Mouse (Mus musculus) frontal cortex, postnatal 10 days (tissue): ENCODE data around the gene Pogz.
"Not testable (repeated sequence)": the region's sequence is repeated elsewhere in the genome, so short reads cannot be mapped to it uniquely, and the experiment has no call there.

ENCODE experiments used
- DNase-seq, 2 experiments: peaks; one replicate each; pipeline ENCODE4 v3.0.0; 2022; ENCODE audit warnings: low spot score in 2 of 2, mixed read lengths in 1 of 2

Gene Pogz

DNA sequence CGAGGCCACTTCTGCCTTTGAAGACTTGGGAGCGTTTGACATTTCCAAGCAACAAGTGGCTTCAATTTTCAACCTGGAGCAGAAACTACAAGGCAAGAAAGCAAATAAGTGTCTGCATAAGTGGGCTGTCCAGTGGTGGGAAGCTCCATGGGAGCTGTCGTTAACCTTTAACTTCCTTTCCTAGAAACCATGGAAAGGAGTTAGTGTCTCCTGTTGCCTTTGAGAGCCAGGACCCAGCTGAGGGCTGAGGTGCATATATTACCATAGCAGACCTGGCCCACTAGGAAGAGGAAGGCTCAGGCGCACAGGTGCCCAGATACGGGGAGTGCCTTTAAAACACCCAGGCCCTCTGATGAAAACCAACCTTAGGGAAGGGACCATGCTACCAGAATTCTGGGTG lies 4.7 kb upstream of the Pogz start:
- no peak for DNase-seq

DNA sequence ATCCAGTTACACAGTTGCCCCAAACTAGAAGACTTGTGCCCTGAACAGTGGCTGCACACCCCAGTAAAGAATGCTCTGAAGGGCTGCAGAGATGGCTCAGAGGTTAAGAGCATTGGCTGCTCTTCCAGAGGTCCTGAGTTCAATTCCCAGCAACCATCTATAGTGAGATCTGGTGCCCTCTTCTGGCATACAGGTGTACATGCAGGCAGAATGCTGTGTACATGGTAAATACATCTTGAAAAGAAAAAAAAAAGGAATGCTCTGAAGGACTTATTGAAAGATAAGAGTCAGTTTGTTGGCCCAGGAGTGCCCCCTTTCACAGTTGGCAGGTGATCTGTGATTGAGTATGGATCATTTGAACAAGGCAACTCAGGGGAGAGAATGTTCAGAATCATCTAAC lies 4.0 kb upstream of the Pogz start:
- no peak for DNase-seq

DNA sequence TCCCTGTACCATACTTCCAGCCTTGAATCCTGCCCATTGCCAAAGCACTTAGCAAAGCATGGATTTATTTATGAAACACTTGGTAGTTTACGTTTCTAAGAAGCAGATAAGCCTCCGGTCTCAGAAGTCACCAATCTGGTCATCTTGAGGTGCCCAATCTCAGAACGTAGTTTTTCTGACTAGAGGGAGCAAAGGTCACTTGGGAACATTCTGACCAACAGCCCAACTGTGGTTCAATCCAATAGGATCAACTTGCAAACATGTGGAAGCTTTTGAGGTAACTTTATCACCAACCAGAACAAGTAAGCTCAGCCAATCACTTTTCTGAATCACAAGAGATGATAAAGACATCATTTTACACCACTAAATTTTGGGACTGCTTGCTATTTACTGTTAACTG lies 2.0 kb upstream of the Pogz start:
- no peak for DNase-seq

DNA sequence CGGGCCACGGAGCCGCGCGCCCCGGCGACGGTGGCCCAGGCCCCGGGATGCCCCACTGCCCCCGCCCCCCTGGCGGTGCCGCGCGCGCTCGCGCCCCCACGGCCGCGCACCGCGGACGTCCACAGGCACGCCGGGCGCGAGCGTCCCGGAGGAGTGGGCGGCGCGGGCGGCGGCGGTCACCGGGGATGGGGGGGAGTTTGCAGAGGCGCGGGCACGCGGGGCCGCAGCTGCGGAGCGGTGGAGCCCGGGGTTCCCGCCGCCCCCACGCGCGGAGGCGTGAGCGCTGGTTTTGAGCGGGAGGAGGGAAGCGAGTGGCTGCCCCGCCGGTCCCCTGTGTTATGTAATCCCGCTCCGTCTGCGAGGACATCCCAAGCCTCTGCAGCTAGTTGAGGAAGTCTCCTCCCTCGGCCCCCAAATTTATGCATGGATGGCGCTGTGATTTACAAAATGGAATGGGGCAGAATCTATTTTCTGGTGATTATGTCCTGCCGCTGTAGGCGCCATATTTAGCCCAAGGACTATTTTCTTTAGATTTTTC lies 661 bp downstream of the Pogz start:
- peak; percentile 85 to 88 for DNase-seq

DNA sequence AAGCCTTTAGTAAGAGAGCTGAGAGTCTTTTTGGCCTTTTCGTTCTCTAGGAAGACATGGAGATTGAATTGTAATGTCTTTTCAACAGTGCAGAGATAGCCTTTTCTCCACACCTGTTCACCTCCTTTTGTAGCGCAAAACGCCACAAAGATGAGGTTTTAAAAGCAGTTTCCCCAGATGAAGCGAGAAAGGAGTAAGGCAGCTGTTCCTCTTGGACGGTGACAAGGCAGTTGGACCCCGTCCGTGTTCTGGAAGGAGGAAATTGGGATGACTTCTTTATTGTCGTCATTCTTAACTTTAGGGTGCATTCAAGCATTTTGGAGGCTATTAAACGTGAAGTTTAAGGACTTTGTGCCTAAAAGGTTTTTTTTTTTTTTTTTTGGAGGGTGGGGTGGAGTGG lies 1.3 kb downstream of the Pogz start:
- DNase-seq: no peak

DNA sequence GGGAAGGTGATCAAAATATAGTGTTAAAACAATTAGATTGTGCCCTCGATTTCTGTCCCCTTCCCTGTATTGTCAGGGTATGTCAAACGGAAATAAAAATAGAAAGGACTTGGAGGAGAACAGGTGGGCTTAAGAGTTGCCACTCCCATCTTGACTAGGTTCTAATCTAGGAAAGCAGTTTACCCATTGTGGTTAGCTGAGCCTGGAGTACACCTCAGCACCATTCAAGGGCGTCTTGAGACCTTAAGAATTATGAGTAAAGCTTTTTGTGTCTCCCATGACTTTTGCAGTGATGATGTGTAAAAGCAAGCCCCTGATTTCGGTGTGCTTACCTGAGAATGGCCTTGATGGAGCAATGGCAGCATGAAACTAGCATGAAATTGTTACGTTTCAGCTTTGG lies 1.7 kb downstream of the Pogz start:
- no peak for DNase-seq

DNA sequence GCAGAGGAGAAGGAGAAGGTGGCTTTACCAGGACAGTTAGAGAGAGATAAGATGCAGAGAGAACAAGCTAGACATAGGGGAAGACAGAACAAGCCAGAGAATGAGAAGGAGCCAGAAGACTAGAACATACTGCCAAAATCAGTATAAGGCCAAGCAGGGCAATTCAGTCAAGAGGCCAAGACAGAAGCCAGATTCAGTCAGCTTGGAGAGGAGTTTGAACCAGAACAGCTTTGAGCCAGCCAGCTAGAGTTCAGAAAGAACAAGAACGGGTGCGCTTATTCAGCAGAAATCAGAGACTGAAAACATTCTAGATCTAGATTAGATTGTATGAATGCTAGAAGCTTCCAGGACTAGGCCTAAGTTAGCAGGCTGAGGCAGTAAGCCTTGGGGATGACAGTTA lies 10.0 kb downstream of the Pogz start:
- DNase-seq: no peak

DNA sequence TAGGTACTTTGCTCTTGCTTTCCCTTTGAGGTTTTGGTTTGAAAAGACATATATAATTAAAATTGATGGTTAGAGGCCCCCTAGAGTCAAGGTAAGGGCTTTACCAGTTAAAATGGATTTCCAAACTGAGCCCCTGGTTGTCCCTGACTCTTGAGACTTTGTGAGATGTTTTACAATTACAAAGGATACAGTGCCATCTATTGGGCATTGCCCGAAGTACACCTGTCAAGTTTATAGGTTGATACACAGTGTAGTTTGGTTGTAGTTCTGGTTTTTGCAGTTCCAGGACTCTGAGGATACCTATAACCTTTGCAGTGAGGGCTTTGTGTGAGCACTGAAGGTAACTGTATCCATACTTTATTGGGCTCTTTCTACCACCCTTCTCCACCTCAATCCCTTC lies 12.0 kb downstream of the Pogz start:
- DNase-seq: peak in 1 of 2 experiments; percentile 54

DNA sequence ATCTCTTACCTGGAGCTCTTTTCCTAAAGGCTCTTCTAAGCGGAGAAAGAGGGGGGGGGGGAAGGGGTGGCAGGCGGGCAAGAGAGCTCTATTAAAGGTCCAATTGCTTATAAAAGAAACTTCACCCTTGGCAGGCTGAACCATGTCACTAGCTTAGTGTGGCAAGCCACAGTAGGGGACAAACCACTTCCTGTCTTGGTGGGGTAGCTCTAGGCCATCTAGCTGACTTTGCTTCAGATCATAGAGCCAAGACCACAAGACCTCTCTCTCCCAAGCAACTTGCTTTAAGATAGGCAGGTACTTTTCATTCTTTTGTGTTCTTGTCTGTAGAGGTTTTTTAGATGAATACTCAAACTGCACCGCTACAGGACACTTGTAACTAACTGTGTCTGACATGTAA lies 14.4 kb downstream of the Pogz start:
- DNase-seq: no peak

DNA sequence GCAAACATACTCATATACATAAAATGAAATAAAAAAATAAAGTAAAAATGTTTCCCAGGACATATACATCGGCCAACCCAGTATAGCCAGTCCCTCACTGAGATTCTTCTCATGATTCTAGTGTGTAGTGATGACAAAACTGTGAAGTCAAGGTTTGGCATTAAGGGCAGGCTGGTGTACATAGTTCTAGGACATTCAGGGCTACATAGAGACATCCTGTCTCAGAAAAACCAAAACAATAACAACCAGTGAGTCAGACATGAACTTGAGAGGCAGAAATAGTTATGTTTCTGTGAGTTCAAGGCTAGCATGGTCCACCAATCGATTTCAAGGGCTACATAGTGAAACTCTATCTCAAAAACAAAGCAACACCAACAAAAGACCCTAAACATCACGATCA lies 14.8 kb downstream of the Pogz start:
- DNase-seq: no peak

DNA sequence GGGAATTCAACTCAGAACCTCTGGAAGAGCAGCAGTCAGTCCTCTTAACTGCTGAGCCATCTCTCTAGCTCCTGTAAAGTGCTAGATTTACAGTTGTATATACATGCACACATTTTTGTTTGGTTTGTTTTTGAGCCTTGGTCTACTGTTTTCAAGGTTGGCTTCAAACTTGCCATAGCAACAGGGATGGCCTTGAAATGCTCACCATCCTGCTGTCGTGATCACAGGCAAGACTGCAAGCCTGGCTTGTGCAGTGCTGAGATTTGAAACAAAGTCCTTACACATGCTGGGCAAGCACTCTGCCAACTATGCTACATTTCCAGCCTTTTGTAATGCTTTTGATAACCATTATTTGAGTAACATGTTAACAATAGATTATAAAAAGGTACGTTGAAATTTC lies 22.1 kb downstream of the Pogz start:
- DNase-seq: no peak

DNA sequence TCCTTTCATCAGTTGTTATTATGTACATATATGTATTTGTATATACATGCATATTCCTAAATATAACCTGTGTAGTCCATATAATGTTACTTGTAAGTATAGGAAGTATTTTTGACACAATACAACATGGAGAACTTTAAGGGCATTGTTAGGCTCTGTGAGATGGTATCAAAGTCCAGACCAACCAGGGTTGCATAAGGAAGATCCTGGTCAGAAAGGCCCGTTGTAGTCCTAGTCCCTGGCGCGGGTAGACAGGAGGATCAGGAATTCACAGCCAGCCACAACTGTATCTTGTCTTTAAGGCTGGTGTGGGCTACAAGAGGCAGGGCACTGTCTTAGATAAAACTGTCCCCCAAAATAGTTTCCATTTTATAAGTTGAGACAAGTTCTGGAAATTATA lies 31.6 kb downstream of the Pogz start:
- DNase-seq: no peak

DNA sequence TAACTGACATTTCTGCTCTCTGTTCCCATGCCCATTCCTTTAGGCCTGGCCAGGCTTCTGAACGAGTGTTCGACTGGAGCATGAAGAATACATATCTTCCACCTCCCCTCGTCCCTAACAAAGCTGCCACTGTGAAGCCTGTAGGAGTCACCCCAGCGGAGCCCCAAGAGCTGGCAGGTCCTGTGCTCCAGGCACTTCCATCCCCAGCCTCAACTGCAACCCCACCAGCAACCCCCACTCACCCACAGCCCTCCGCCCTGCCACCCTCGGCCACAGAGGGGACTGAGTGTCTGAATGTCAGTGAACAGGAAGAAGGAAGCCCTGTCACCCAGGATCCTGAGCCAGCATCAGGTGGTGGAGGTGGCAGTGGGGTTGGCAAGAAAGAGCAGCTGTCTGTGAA lies 41.3 kb downstream of the Pogz start:
- no peak for DNase-seq

DNA sequence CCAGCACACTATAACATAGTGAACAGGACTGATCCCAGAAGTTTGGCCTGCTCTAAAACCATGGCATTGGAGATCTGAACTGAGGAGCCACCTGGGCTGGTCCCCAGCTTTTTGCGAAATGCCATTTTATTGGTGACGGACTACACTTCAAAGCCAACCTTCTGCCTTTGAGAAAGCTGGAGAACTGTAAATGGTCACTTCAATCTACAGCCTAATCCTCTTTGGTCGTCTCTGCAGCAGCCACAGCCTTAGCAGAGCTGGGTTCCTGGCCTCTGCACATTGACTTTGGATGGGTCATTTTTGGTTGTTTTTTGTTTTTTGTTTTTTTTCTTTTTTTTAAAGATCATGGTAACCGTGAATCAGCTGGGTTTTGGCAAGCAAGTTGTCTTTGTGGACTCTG lies 44.5 kb downstream of the Pogz start:
- DNase-seq: no peak

DNA sequence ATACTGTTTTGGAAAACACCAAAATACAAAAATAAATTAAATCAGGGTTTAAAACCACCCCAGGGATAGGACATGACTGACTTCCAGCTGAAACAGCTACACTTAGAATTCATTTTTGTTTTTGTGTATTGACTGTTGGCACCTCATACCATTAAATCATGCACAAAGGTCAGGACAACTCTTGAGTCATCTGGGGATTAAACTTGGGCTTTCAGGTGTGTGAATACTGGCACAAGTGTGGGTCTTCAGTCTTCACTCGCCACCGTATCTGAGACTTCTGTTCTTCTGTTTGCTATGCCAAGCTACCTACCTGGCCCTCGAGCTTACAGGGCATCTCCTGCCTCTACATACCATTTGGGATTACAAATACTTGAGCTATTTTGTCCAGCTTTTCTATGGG lies 45.2 kb downstream of the Pogz start:
- DNase-seq: no peak

DNA sequence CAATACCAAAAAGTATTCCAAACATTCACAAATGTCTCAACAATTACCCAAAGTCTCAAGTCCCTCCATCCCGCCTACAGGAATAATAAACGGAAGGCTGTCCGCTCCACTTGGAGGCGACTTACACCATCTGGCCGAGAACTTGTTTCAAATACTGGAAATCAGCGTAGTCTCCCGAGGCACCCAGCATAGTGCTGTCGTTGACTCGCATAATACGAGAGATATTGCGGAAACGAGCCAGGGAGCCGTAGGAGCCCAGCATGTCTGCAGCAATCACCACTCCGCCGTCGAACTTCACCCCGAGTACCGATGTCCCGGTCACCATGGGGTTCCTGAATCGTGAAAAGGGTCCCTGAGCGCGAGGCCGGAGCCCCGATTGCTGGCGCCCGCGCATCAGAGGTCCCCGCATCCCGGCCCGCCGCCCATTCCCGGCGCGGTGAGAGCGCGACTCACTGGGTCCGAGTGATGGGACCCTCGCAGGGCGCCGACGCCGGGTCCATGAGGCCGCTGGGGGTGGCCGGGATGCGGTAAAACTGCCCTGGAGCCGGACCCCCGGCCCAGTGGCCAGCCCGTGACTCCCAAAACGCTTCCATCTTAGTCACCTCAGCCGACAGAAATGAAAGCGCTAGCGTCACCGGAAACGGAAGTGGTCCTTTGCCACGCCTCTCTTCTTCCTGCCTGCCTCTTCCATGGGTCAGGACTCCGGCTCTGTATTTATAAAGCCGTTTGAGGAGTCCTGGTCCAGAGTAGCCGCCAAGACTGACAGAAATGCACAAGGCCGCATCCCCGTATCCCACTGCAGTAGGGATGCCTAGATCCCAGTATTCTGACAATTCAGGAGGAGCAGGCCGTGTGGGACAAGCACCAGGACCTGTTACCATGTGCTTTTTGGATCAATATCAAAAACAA lies 49.2 kb downstream of the Pogz start, which contains the start of gene Psmb4:
Gene Psmb4 (minus strand): TSS at position 646 of the 909 bp plus-strand sequence.
- peak; percentile 73 to 80 for DNase-seq

DNA sequence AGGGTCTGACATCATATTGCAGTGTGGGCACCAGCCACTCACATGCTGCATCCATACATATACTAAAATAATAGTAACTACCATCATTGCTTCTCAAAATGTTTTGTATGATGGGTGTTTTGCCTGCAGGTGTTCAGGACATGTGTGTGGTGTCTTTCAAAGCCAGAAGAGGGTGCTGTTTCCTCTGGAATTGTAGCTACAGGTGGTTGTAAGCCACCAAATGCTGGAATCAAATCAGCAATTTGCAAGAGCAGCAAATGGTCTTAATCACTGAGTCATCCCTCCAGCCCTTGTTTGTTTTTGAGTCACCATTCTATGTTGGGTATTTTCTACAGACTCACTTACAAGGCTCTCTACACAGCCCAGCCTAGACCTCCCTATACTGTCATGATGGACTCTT lies 51.2 kb downstream of the Pogz start:
- DNase-seq: no peak

DNA sequence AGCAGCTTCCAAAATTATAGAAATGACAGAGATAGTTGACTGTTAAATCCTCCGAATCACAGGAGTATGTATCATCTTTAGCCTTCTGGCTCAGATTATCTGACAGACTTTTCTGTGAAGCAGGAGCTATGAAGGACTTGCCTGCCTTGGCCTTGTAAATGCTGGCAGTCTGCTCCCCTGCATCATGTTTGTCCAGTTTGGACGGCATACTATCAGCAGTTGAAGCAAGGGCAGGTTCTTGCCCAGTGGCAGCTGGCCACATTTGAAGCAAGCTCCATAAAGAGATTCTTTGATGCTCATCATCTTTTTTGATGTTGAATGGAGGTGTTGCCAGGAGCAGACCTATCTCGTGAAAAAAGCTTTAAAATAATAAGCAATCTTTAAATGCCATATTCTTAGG lies 56.7 kb downstream of the Pogz start:
- no peak for DNase-seq

DNA sequence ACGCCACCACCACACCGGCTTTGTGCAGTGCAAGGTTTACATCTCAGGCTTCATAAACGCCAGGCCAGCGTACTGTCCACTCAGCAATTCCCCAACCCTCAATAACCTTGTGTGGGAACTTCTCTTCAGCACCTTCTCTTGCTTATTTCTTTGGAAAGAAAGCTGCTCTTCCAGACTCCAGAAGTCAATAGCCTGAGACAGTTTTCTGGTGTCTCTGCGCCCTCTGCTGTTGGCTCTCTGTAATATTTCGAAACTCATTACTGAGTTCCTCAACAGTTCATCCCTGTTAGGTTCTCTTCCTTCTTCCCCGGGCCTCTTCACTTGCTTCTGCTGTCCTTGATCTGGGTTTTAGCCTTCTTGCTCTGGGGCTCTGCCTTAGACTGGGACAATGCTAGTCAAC lies 65.4 kb downstream of the Pogz start:
- peak in 1 of 2 experiments; percentile 57 for DNase-seq

DNA sequence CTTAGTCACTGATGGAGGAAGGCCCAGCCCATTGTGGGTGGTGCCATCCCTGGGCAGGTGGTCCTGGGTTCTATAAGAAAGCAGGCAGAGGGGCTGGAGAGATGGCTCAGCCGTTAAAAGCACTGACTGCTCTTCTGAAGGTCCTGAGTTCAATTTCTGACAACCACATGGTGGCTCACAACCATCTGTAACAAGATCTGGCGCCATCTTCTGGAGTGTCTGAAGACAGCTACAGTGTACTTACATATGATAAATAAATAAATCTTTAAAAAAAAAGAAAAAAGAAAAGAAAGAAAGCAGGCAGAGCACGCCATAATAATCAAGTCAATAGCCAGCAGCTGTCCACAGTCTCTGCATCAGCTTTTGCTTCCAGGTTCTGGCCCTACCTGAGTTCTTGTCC lies 67.4 kb downstream of the Pogz start:
- not testable (repeated sequence) for DNase-seq

DNA sequence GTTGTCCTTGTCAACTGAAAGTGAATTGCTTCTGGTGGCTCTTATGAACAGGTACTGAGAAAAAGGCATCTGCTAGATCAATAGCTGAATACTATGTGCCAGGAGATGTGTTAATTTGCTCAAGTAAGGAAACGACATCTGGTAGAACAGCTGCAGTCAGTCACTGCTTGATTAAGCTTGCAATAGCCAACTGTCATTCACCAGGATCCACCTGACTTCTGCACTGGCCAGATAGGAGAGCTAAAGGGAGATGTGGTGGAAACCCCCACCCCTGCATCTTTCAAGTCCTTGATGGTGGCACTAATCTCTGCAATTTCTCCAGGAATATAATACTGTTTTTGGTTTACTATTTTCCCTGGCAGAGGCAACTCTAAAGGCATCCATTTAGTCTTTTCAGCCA lies 69.1 kb downstream of the Pogz start:
- DNase-seq: no peak

DNA sequence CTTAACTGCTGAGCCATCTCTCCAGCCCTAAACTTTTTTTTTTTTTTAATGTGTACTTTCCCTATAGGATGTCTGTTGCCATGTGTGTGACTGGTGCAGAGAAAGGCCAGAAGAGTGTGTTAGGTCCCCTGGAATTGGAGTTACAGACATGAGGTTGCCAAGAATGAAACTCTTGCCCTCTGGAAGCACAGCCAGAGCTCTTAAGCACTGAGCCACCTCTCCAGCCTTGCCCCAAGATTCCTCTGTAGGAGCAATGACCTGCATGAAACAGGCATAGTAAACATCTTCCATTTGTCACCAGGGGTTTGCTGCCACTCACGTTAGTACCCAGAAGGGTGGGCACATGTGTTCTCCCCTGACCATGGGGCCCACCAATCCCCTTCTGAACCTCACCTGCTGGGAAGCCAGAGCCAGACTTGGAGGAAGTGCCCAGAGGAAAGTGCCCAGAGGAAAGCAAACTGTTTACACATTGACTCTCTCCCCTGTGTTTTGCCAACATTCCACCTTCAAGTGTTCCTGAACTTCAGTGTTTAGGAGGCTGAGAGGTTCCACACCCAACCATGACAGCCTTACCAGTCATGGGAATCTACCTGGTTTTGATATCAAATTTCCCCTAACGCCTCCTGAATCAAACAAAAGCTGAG lies 73.8 kb downstream of the Pogz start:
- DNase-seq: no peak

DNA sequence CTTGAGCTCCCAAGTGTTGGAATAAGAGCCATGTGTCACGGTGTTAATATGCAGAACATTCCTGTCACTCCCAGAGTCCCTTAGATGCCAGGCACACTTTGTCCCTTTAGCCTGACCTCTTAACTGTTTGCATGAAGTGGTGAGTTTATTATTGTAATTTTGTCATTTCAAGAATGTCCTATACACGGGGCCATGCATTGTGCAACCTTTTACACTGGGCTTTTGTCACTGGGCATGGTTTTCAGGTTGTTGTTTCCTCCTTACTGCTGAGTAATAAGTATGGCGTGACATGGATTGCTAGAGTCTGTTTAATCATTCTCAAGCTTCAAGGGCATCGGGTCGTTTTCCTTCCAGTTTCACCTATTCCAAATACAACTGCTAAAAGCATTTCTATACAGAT lies 76.4 kb downstream of the Pogz start:
- DNase-seq: no peak
